Mouse (Mus musculus) gastrocnemius, adult 2 months (tissue): ENCODE results near the gene Irf2. TPM values are rescaled to one million over a fixed set of nuclear protein-coding genes. Genes with fewer than 3 reads are reported as not detected.

Experiments used
- DNase-seq: peaks from one replicate; pipeline ENCODE4 v3.0.0; 2022
- H3K27ac ChIP-seq: fragments of 200-600 bp; 2 replicates; pipeline ENCODE4 v1.8.1; 2022; ENCODE audit warnings: mild to moderate bottlenecking
- H3K4me3 ChIP-seq: fragments of 200-600 bp; 2 replicates; pipeline ENCODE4 v1.8.1; 2022; ENCODE audit warnings: mild to moderate bottlenecking, moderate library complexity
- CTCF ChIP-seq: fragments of 200-600 bp; IDR thresholded peaks from 2 replicates; pipeline ENCODE4 v1.8.1; 2022; ENCODE audit warnings: antibody characterized with exemption, mild to moderate bottlenecking, moderate library complexity
- intact Hi-C: fragments of 180-260 bp; cut with DNase I; formaldehyde crosslinking; loops from one replicate; pipeline ENCODE4 v1.15.1; 2025
- long read RNA-seq, 2 experiments: library from polyadenylated mRNA; stranded (forward); transcript quantifications; one replicate each; pipeline ENCODE4 v2.0.0; 2021
- total RNA-seq, 2 experiments: library from RNA; stranded (reverse); gene quantifications; 2 replicates each; pipeline ENCODE4 v1.2.3; 2021

The Irf2 gene
- total RNA-seq: 10 to 100 TPM; 40.0 to 41.8 TPM
- long read RNA-seq, experiment 1, transcript Irf2-201 (9 exons, 2,497 nt): major isoform, 22 of 35 reads
- long read RNA-seq, experiment 1, partial matches to known transcripts: 2 of 35 reads
- long read RNA-seq, experiment 1, other reads (novel, unspliced or antisense): 10 of 35 reads
- long read RNA-seq, experiment 2, transcript Irf2-201 (9 exons, 2,497 nt): major isoform, 11 of 25 reads
- long read RNA-seq, experiment 2, partial matches to known transcripts: 3 of 25 reads
- long read RNA-seq, experiment 2, other reads (novel, unspliced or antisense): 10 of 25 reads

GRCm38 (mm10) chr8:46739003-46739949 is at the start of gene Irf2:
TSS of gene Irf2 (plus strand) at chr8:46739732.
- TF ChIP-seq CTCF: peak; percentile 2; the same call in 1 of the 2 replicates
- intact Hi-C loops: loop anchor here (5.0 kb wide), 1 partner anchor 198 kb away; no protein-coding TSS in a partner anchor
- peak within 1 kb of the TSS; percentile 98 for H3K27ac ChIP-seq
- peak; percentile 93 for DNase-seq
- peak within 1 kb of the TSS; percentile 96 for H3K4me3 ChIP-seq

GRCm38 (mm10) chr8:46690111-46690510 is 49.4 kb upstream of the Irf2 start:
- Histone ChIP-seq H3K27ac (no peak overlapping the region), H3K4me3 (no peak overlapping the region)
- TF ChIP-seq CTCF: no peak
- no peak for DNase-seq
- intact Hi-C loops: no loop called here

GRCm38 (mm10) chr8:46690581-46690980 is 49.0 kb upstream of the Irf2 start:
- no peak for DNase-seq
- no peak for TF ChIP-seq CTCF
- Histone ChIP-seq H3K4me3 (no peak overlapping the region), H3K27ac (no peak overlapping the region)
- intact Hi-C loops: no loop called here

- peak; percentile 25 for DNase-seq
- intact Hi-C loops: no loop called here
- no peak for TF ChIP-seq CTCF
- no peak overlapping the region for H3K4me3 ChIP-seq
- H3K27ac ChIP-seq: peak overlapping the region; percentile 17; the same call in 1 of the 2 replicates
Measured at GRCm38 (mm10) chr8:46691360-46691759, 48.2 kb upstream of the Irf2 start.

- TF ChIP-seq CTCF: no peak
- intact Hi-C loops: no loop called here
- H3K4me3 ChIP-seq: no peak overlapping the region
- DNase-seq: no peak
- no peak overlapping the region for H3K27ac ChIP-seq
Measured at GRCm38 (mm10) chr8:46696256-46697041, 43.1 kb upstream of the Irf2 start.

- DNase-seq: no peak
- TF ChIP-seq CTCF: no peak
- H3K27ac ChIP-seq: no peak overlapping the region
- intact Hi-C loops: no loop called here
- no peak overlapping the region for H3K4me3 ChIP-seq
Measured at GRCm38 (mm10) chr8:46697566-46697965, 42.0 kb upstream of the Irf2 start.

- no peak for TF ChIP-seq CTCF
- DNase-seq: no peak
- intact Hi-C loops: no loop called here
- no peak overlapping the region for H3K4me3 ChIP-seq
- no peak overlapping the region for H3K27ac ChIP-seq
Measured at GRCm38 (mm10) chr8:46698162-46698561, 41.4 kb upstream of the Irf2 start.

- H3K4me3 ChIP-seq: no peak overlapping the region
- intact Hi-C loops: no loop called here
- no peak for DNase-seq
- no peak for TF ChIP-seq CTCF
- no peak overlapping the region for H3K27ac ChIP-seq
Measured at GRCm38 (mm10) chr8:46705145-46705544, 34.4 kb upstream of the Irf2 start.

- DNase-seq: no peak
- no peak overlapping the region for H3K4me3 ChIP-seq
- intact Hi-C loops: no loop called here
Measured at GRCm38 (mm10) chr8:46706730-46707129, 32.8 kb upstream of the Irf2 start.

GRCm38 (mm10) chr8:46709302-46709701 is 30.2 kb upstream of the Irf2 start:
- TF ChIP-seq CTCF: no peak
- intact Hi-C loops: no loop called here
- no peak overlapping the region for H3K4me3 ChIP-seq
- H3K27ac ChIP-seq: no peak overlapping the region
- no peak for DNase-seq

More at GRCm38 (mm10) chr8:46706730-46707129, 32.8 kb upstream of the Irf2 start:
- TF ChIP-seq CTCF: no peak
- no peak overlapping the region for H3K27ac ChIP-seq

GRCm38 (mm10) chr8:46710289-46710688 is 29.2 kb upstream of the Irf2 start:
- no peak for DNase-seq
- intact Hi-C loops: no loop called here
- Histone ChIP-seq H3K4me3 (no peak overlapping the region), H3K27ac (no peak overlapping the region)
- no peak for TF ChIP-seq CTCF

- no peak for TF ChIP-seq CTCF
- intact Hi-C loops: no loop called here
- no peak for DNase-seq
Measured at GRCm38 (mm10) chr8:46711496-46711895, 28.0 kb upstream of the Irf2 start.

GRCm38 (mm10) chr8:46713178-46713577 is 26.4 kb upstream of the Irf2 start:
- no peak for DNase-seq
- TF ChIP-seq CTCF: no peak
- H3K4me3 ChIP-seq: no peak overlapping the region
- H3K27ac ChIP-seq: no peak overlapping the region
- intact Hi-C loops: no loop called here

More at GRCm38 (mm10) chr8:46711496-46711895, 28.0 kb upstream of the Irf2 start:
- Histone ChIP-seq H3K4me3 (no peak overlapping the region), H3K27ac (no peak overlapping the region)
